Mouse (Mus musculus): ENCODE measurements around the gene Kif23. TPM values are rescaled to one million over a fixed set of nuclear protein-coding genes. Genes with fewer than 3 reads are reported as not detected.
A peak's percentile ranks its signal among the peaks of the same experiment; 100 is the strongest.

The Kif23 gene
- polyA plus RNA-seq (2012; ENCODE audit: insufficient read depth, low replicate concordance): 6.4 TPM in 1 of 2 replicates, not detected in the other

GRCm38 (mm10) chr9:61946623-61947401 is at the start of gene Kif23:
Gene Kif23, minus strand, starts transcription at chr9:61946774.
- Histone ChIP-seq H3K4me1 (peaks cover 28% of the 10 kb centered on the region), H3K27me3 (replicated peaks) (peaks cover 28% of the 10 kb centered on the region), H3K4me3 (replicated peaks) (peak within 1 kb of the TSS; percentile 97), H3K36me3 (replicated peaks; ENCODE audit: low read length) (peaks cover 22% of the 10 kb centered on the region), H3K9me3 (no peaks in the 10 kb centered on the region)
- TF ChIP-seq FLI1 (IDR thresholded peaks at IDR 0.05; ENCODE audit: low read length) (no peak), GATA1 (IDR thresholded peaks at IDR 0.05; ENCODE audit: borderline replicate concordance, low read length) (no peak)

- TF ChIP-seq GATA1 (IDR thresholded peaks at IDR 0.05; ENCODE audit: borderline replicate concordance, low read length): no peak
- TF ChIP-seq FLI1 (IDR thresholded peaks at IDR 0.05; ENCODE audit: low read length): no peak
- H3K27me3 ChIP-seq (replicated peaks): peaks cover 62% of the 10 kb centered on the region
- no peaks in the 10 kb centered on the region for H3K36me3 ChIP-seq (replicated peaks; ENCODE audit: low read length)
- no peak overlapping the region for H3K4me3 ChIP-seq (replicated peaks)
- H3K4me1 ChIP-seq: no peaks in the 10 kb centered on the region
- peaks cover 8% of the 10 kb centered on the region; the same call in 1 of the 2 replicates for H3K9me3 ChIP-seq
Measured at GRCm38 (mm10) chr9:61991158-61991557, 44.6 kb upstream of the Kif23 start.

- Histone ChIP-seq H3K4me1 (no peaks in the 10 kb centered on the region), H3K27me3 (replicated peaks) (peaks cover 62% of the 10 kb centered on the region), H3K9me3 (peaks cover 8% of the 10 kb centered on the region; the same call in 1 of the 2 replicates), H3K4me3 (replicated peaks) (no peak overlapping the region), H3K36me3 (replicated peaks; ENCODE audit: low read length) (no peaks in the 10 kb centered on the region)
- no peak for TF ChIP-seq FLI1 (IDR thresholded peaks at IDR 0.05; ENCODE audit: low read length)
Measured at GRCm38 (mm10) chr9:61990738-61991137, 44.2 kb upstream of the Kif23 start.

GRCm38 (mm10) chr9:61986055-61986454 is 39.5 kb upstream of the Kif23 start:
- Histone ChIP-seq H3K4me3 (replicated peaks) (no peak overlapping the region), H3K4me1 (no peaks in the 10 kb centered on the region; the same call in 1 of the 2 replicates), H3K36me3 (replicated peaks; ENCODE audit: low read length) (no peaks in the 10 kb centered on the region), H3K9me3 (no peaks in the 10 kb centered on the region), H3K27me3 (replicated peaks) (peaks cover 67% of the 10 kb centered on the region)
- no peak for TF ChIP-seq FLI1 (IDR thresholded peaks at IDR 0.05; ENCODE audit: low read length)
- no peak for TF ChIP-seq GATA1 (IDR thresholded peaks at IDR 0.05; ENCODE audit: borderline replicate concordance, low read length)

- no peak for TF ChIP-seq FLI1 (IDR thresholded peaks at IDR 0.05; ENCODE audit: low read length)
- no peak for TF ChIP-seq GATA1 (IDR thresholded peaks at IDR 0.05; ENCODE audit: borderline replicate concordance, low read length)
- H3K4me3 ChIP-seq (replicated peaks): no peak overlapping the region
- peaks cover 73% of the 10 kb centered on the region for H3K27me3 ChIP-seq (replicated peaks)
- no peaks in the 10 kb centered on the region for H3K9me3 ChIP-seq
- no peaks in the 10 kb centered on the region for H3K36me3 ChIP-seq (replicated peaks; ENCODE audit: low read length)
- no peaks in the 10 kb centered on the region; the same call in 1 of the 2 replicates for H3K4me1 ChIP-seq
Measured at GRCm38 (mm10) chr9:61985183-61985863, 38.7 kb upstream of the Kif23 start.

GRCm38 (mm10) chr9:61982940-61983620 is 36.5 kb upstream of the Kif23 start:
- peaks cover 66% of the 10 kb centered on the region for H3K27me3 ChIP-seq (replicated peaks)
- no peak for TF ChIP-seq FLI1 (IDR thresholded peaks at IDR 0.05; ENCODE audit: low read length)
- TF ChIP-seq GATA1 (IDR thresholded peaks at IDR 0.05; ENCODE audit: borderline replicate concordance, low read length): no peak
- no peaks in the 10 kb centered on the region for H3K36me3 ChIP-seq (replicated peaks; ENCODE audit: low read length)
- no peak overlapping the region for H3K4me3 ChIP-seq (replicated peaks)
- no peaks in the 10 kb centered on the region; the same call in 1 of the 2 replicates for H3K4me1 ChIP-seq
- H3K9me3 ChIP-seq: peaks cover 6% of the 10 kb centered on the region; the same call in 1 of the 2 replicates

GRCm38 (mm10) chr9:61981876-61982275 is 35.3 kb upstream of the Kif23 start:
- Histone ChIP-seq H3K4me1 (no peaks in the 10 kb centered on the region; the same call in 1 of the 2 replicates), H3K4me3 (replicated peaks) (no peak overlapping the region), H3K27me3 (replicated peaks) (peaks cover 65% of the 10 kb centered on the region), H3K9me3 (peaks cover 6% of the 10 kb centered on the region; the same call in 1 of the 2 replicates), H3K36me3 (replicated peaks; ENCODE audit: low read length) (no peaks in the 10 kb centered on the region)
- TF ChIP-seq FLI1 (IDR thresholded peaks at IDR 0.05; ENCODE audit: low read length) (no peak), GATA1 (IDR thresholded peaks at IDR 0.05; ENCODE audit: borderline replicate concordance, low read length) (no peak)

- H3K4me3 ChIP-seq (replicated peaks): no peak overlapping the region
Measured at GRCm38 (mm10) chr9:61979983-61980382, 33.4 kb upstream of the Kif23 start.

GRCm38 (mm10) chr9:61977258-61977945 is 30.8 kb upstream of the Kif23 start:
- Histone ChIP-seq H3K27me3 (replicated peaks) (peaks cover 73% of the 10 kb centered on the region), H3K4me3 (replicated peaks) (no peak overlapping the region), H3K36me3 (replicated peaks; ENCODE audit: low read length) (no peaks in the 10 kb centered on the region), H3K9me3 (peaks cover 9% of the 10 kb centered on the region), H3K4me1 (no peaks in the 10 kb centered on the region)
- TF ChIP-seq GATA1 (IDR thresholded peaks at IDR 0.05; ENCODE audit: borderline replicate concordance, low read length) (no peak), FLI1 (IDR thresholded peaks at IDR 0.05; ENCODE audit: low read length) (no peak)

More at GRCm38 (mm10) chr9:61979983-61980382, 33.4 kb upstream of the Kif23 start:
- Histone ChIP-seq H3K4me1 (no peaks in the 10 kb centered on the region; the same call in 1 of the 2 replicates), H3K27me3 (replicated peaks) (peaks cover 70% of the 10 kb centered on the region), H3K36me3 (replicated peaks; ENCODE audit: low read length) (no peaks in the 10 kb centered on the region), H3K9me3 (peaks cover 6% of the 10 kb centered on the region; the same call in 1 of the 2 replicates)
- TF ChIP-seq FLI1 (IDR thresholded peaks at IDR 0.05; ENCODE audit: low read length): no peak
- no peak for TF ChIP-seq GATA1 (IDR thresholded peaks at IDR 0.05; ENCODE audit: borderline replicate concordance, low read length)
